ENCODE assay signal across 15 mouse cellular contexts in the genomic region with DNA sequence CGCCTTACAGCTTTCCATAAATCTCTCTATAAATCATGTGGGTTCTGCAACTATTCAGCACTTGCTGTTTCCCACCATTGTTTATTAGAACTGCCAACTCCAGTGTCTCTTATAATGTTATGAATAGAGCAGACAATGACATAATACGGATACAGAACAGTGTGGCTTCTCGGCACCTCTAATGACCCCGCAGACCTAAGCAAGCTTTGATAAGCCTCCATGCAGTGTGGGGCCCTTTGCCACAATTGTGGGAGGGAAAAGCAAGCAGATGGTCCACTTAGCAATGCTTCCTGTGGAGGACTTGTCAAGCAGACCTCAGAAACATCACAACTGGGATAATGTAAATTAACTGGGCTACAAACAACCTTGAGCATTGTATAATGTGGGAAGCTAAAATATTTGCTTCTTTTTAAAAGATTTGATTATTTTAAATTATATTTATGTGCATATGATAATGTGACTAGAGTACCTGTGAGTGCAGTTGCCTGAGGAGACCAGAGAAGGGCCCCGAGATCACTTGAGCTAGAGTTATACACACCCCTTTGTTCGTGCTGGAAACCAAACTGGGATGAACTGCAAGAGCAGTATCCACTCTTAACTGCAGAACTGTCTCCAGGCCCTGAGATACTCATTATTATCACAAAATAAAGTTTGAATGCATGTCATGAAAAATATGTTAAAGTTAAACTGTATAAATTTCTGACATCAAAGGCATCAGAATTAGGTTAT.
DNase-seq lines count a peak whose midpoint lies in the region; ATAC-seq and TF ChIP-seq lines count a peak whose summit lies in the region.
"Had no signal": no experiment of that assay in that cellular context is flagged by ENCODE, and none has a peak within 500 bp of the region (broad histone marks: within the 10 kb centered on the region; RNA-seq: fewer than 3 reads in every experiment).

No protein-coding gene starts in this region.

- intact Hi-C loops in gastrocnemius, postnatal 36 days (cut with DNase I), result no loop called here

- TF ChIP-seq POLR2A in lung, adult 2 months (IDR thresholded peaks at IDR 0.05; ENCODE audit: borderline replicate concordance, extremely low read depth, low read depth, low read length), result no peak

- WGBS in forebrain, embryonic 14.5 days, result 27% methylated on average over 6 of the region's 6 CpGs
- 68% methylated on average over 6 of the region's 6 CpGs for WGBS in forebrain, embryonic 10.5 days
- 56% methylated on average over 6 of the region's 6 CpGs for WGBS in midbrain, embryonic 12.5 days
- WGBS in midbrain, embryonic 10.5 days, result 70% methylated on average over 6 of the region's 6 CpGs
- 47% methylated on average over 6 of the region's 6 CpGs for WGBS in hindbrain, embryonic 16.5 days
- 36% methylated on average over 6 of the region's 6 CpGs for WGBS in lung, adult 2 months

- H3K36me3 ChIP-seq in forebrain, embryonic 14.5 days (ENCODE audit: control insufficient read depth, insufficient read depth, low read length), result no peaks in the 10 kb centered on the region
- H3K36me3 ChIP-seq in forebrain, embryonic 10.5 days (replicated peaks), result no peaks in the 10 kb centered on the region
- no peaks in the 10 kb centered on the region for H3K36me3 ChIP-seq in midbrain, embryonic 12.5 days
- H3K36me3 ChIP-seq in midbrain, embryonic 10.5 days, result no peaks in the 10 kb centered on the region
- H3K36me3 ChIP-seq in hindbrain, embryonic 16.5 days (ENCODE audit: control insufficient read depth, insufficient read depth, low read length), result no peaks in the 10 kb centered on the region
- H3K36me3 ChIP-seq: G1E; limb, embryonic 13.5 days; liver, embryonic 15.5 days had no signal

- H3K27ac ChIP-seq in forebrain, embryonic 14.5 days (ENCODE audit: low read depth, low read length), result no peak overlapping the region
- no peak overlapping the region for H3K27ac ChIP-seq in forebrain, embryonic 10.5 days
- H3K27ac ChIP-seq in midbrain, embryonic 12.5 days (replicated peaks), result no peak overlapping the region
- H3K27ac ChIP-seq in midbrain, embryonic 10.5 days (replicated peaks), result no peak overlapping the region
- H3K27ac ChIP-seq in hindbrain, embryonic 16.5 days (ENCODE audit: low read depth, low read length), result no peak overlapping the region
- H3K27ac ChIP-seq: limb, embryonic 13.5 days; liver, embryonic 15.5 days; stomach, postnatal 0 days had no signal

- peak; percentile 50; the same call in 1 of the 2 replicates for ATAC-seq in forebrain, embryonic 14.5 days
- peak; percentile 76 for ATAC-seq in midbrain, embryonic 12.5 days (ENCODE audit: low FRiP score, low read depth)
- peak; percentile 68; the same call in 1 of the 2 replicates for ATAC-seq in hindbrain, embryonic 16.5 days

- no peak overlapping the region for H3K4me2 ChIP-seq in forebrain, embryonic 14.5 days (ENCODE audit: low read length)
- H3K4me2 ChIP-seq in midbrain, embryonic 12.5 days (replicated peaks), result no peak overlapping the region
- no peak overlapping the region for H3K4me2 ChIP-seq in hindbrain, embryonic 16.5 days (ENCODE audit: low read length)
- H3K4me2 ChIP-seq: limb, embryonic 13.5 days; liver, embryonic 15.5 days had no signal

- H3K9me3 ChIP-seq in forebrain, embryonic 14.5 days (replicated peaks; ENCODE audit: control insufficient read depth, low read length), result no peaks in the 10 kb centered on the region
- no peaks in the 10 kb centered on the region for H3K9me3 ChIP-seq in forebrain, embryonic 10.5 days
- H3K9me3 ChIP-seq in midbrain, embryonic 12.5 days, result no peaks in the 10 kb centered on the region
- no peaks in the 10 kb centered on the region for H3K9me3 ChIP-seq in midbrain, embryonic 10.5 days (replicated peaks)
- H3K9me3 ChIP-seq in hindbrain, embryonic 16.5 days (ENCODE audit: control insufficient read depth, low read length), result no peaks in the 10 kb centered on the region
- H3K9me3 ChIP-seq: G1E; limb, embryonic 13.5 days; liver, embryonic 15.5 days had no signal

- no peak overlapping the region for H3K9ac ChIP-seq in forebrain, embryonic 14.5 days (ENCODE audit: low read length)
- H3K9ac ChIP-seq in midbrain, embryonic 12.5 days (replicated peaks), result no peak overlapping the region
- H3K9ac ChIP-seq in hindbrain, embryonic 16.5 days (ENCODE audit: low read depth, low read length), result no peak overlapping the region
- H3K9ac ChIP-seq: limb, embryonic 13.5 days; liver, embryonic 15.5 days had no signal

- peaks cover 2% of the 10 kb centered on the region; the same call in 1 of the 2 replicates for H3K4me1 ChIP-seq in forebrain, embryonic 14.5 days (ENCODE audit: control insufficient read depth, insufficient read depth, low read length)
- peaks cover 5% of the 10 kb centered on the region; the same call in 1 of the 2 replicates for H3K4me1 ChIP-seq in forebrain, embryonic 10.5 days
- peaks cover 2% of the 10 kb centered on the region; the same call in 1 of the 2 replicates for H3K4me1 ChIP-seq in midbrain, embryonic 12.5 days
- H3K4me1 ChIP-seq in midbrain, embryonic 10.5 days, result no peaks in the 10 kb centered on the region; the same call in 1 of the 2 replicates
- no peaks in the 10 kb centered on the region for H3K4me1 ChIP-seq in hindbrain, embryonic 16.5 days (ENCODE audit: control insufficient read depth, insufficient read depth, low read depth, low read length)
- no peaks in the 10 kb centered on the region for H3K4me1 ChIP-seq in lung, adult 2 months (ENCODE audit: control insufficient read depth, insufficient read depth, low read length)
- H3K4me1 ChIP-seq: limb, embryonic 13.5 days; liver, embryonic 15.5 days had no signal

- DNase-seq in forebrain, embryonic 14.5 days (ENCODE audit: low spot score), result peak; percentile 5
- no peak for DNase-seq in forebrain, embryonic 10.5 days (ENCODE audit: extremely low spot score, low spot score)
- DNase-seq in midbrain, embryonic 10.5 days (ENCODE audit: low spot score), result no peak
- peak; percentile 48 for DNase-seq in retina, embryonic 14.5 days (ENCODE audit: low spot score)
- no peak for DNase-seq in lung, adult 2 months
- no peak for DNase-seq in gastrocnemius, postnatal 36 days
- DNase-seq: cerebellum, adult 18-20 months; heart, adult 18-20 months; thymus, postnatal 36 days had no signal

- H3K27me3 ChIP-seq in forebrain, embryonic 14.5 days (replicated peaks; ENCODE audit: control insufficient read depth, insufficient read depth, low read length), result no peaks in the 10 kb centered on the region
- H3K27me3 ChIP-seq in forebrain, embryonic 10.5 days (ENCODE audit: poor library complexity, severe bottlenecking), result no peaks in the 10 kb centered on the region
- no peaks in the 10 kb centered on the region for H3K27me3 ChIP-seq in midbrain, embryonic 12.5 days
- H3K27me3 ChIP-seq in midbrain, embryonic 10.5 days (ENCODE audit: low read depth, poor library complexity, severe bottlenecking), result no peaks in the 10 kb centered on the region
- no peaks in the 10 kb centered on the region for H3K27me3 ChIP-seq in hindbrain, embryonic 16.5 days (replicated peaks; ENCODE audit: control insufficient read depth, insufficient read depth, low read length)
- H3K27me3 ChIP-seq: limb, embryonic 13.5 days; liver, embryonic 15.5 days had no signal

- no peak for TF ChIP-seq CTCF in lung, adult 2 months (IDR thresholded peaks at IDR 0.05; ENCODE audit: insufficient read depth, low read length)

- H3K4me3 ChIP-seq in forebrain, embryonic 14.5 days (ENCODE audit: low read depth, low read length), result no peak overlapping the region
- no peak overlapping the region for H3K4me3 ChIP-seq in forebrain, embryonic 10.5 days
- H3K4me3 ChIP-seq in midbrain, embryonic 12.5 days, result no peak overlapping the region
- no peak overlapping the region for H3K4me3 ChIP-seq in midbrain, embryonic 10.5 days
- no peak overlapping the region for H3K4me3 ChIP-seq in hindbrain, embryonic 16.5 days (ENCODE audit: low read length)
- H3K4me3 ChIP-seq in lung, adult 2 months (replicated peaks; ENCODE audit: extremely low read depth, low read depth, low read length), result no peak overlapping the region
- H3K4me3 ChIP-seq: limb, embryonic 13.5 days; liver, embryonic 15.5 days had no signal

Comparison
In these comparisons a context has a peak if more than half of its experiments do, and no peak if none do; other contexts are left out.
1. DNase-seq: peak in forebrain, embryonic 14.5 days (single experiment) and retina, embryonic 14.5 days (single experiment); none in forebrain, embryonic 10.5 days (single experiment), midbrain, embryonic 10.5 days (single experiment), lung, adult 2 months (single experiment) and gastrocnemius, postnatal 36 days (0 of 2).
2. Peak in every context shown above with its lines, with median percentiles within 50 percentile points of each other: ATAC-seq.